Mouse (Mus musculus): ENCODE measurements around the gene Chst11. TPM values are rescaled to one million over a fixed set of nuclear protein-coding genes. Genes with fewer than 3 reads are reported as not detected.

Gene Chst11
- total and polyA plus RNA-seq, 3 experiments, result 3.1 to 4.5 (median 3.2) TPM

- no peak for TF ChIP-seq CTCF (IDR thresholded peaks at IDR 0.05)
- no peak for TF ChIP-seq POLR2A (IDR thresholded peaks at IDR 0.05; ENCODE audit: insufficient read depth, low read depth, low read length)
- no peak for TF ChIP-seq EP300 (IDR thresholded peaks at IDR 0.05; ENCODE audit: insufficient read depth, low read depth, low read length)
- Histone ChIP-seq H3K27me3 (ENCODE audit: control insufficient read depth, insufficient read depth, low read length) (no peaks in the 10 kb centered on the region), H3K4me1 (ENCODE audit: control insufficient read depth, insufficient read depth, low read length) (peaks cover 8% of the 10 kb centered on the region), H3K4me3 (no peak overlapping the region), H3K79me2 (replicated peaks; ENCODE audit: control insufficient read depth, insufficient read depth, low read length) (no peaks in the 10 kb centered on the region), H3K36me3 (ENCODE audit: control insufficient read depth, insufficient read depth, low read length) (no peaks in the 10 kb centered on the region), H3K27ac (no peak overlapping the region), H3K9ac (ENCODE audit: low read depth, low read length) (no peak overlapping the region)
- DNase-seq, result no peak
- intact Hi-C loops (cut with DNase I), result loop anchor here (10.0 kb wide), 1 partner anchor 218 kb away; no protein-coding TSS in a partner anchor
- 50% methylated on average over 7 of the region's 7 CpGs for WGBS
Measured at GRCm38 (mm10) chr10:83076816-83077215, 91.5 kb downstream of the Chst11 start.

GRCm38 (mm10) chr10:83078723-83079122 lies 93.4 kb downstream of the Chst11 start:
- no peak for TF ChIP-seq CTCF (IDR thresholded peaks at IDR 0.05)
- TF ChIP-seq POLR2A (IDR thresholded peaks at IDR 0.05; ENCODE audit: insufficient read depth, low read depth, low read length), result no peak
- Histone ChIP-seq H3K4me1 (ENCODE audit: control insufficient read depth, insufficient read depth, low read length) (peaks cover 12% of the 10 kb centered on the region), H3K36me3 (ENCODE audit: control insufficient read depth, insufficient read depth, low read length) (no peaks in the 10 kb centered on the region), H3K27ac (no peak overlapping the region), H3K27me3 (ENCODE audit: control insufficient read depth, insufficient read depth, low read length) (no peaks in the 10 kb centered on the region), H3K4me3 (no peak overlapping the region), H3K9ac (ENCODE audit: low read depth, low read length) (no peak overlapping the region), H3K79me2 (replicated peaks; ENCODE audit: control insufficient read depth, insufficient read depth, low read length) (no peaks in the 10 kb centered on the region)
- intact Hi-C loops (cut with DNase I), result loop anchor here (10.0 kb wide), 1 partner anchor 216 kb away; no protein-coding TSS in a partner anchor
- DNase-seq, result no peak
- WGBS, result 83% methylated on average over 8 of the region's 8 CpGs

GRCm38 (mm10) chr10:83079755-83080154 lies 94.5 kb downstream of the Chst11 start:
- Histone ChIP-seq H3K9ac (ENCODE audit: low read depth, low read length) (no peak overlapping the region), H3K27me3 (ENCODE audit: control insufficient read depth, insufficient read depth, low read length) (no peaks in the 10 kb centered on the region), H3K36me3 (ENCODE audit: control insufficient read depth, insufficient read depth, low read length) (peaks cover 2% of the 10 kb centered on the region; the same call in 1 of the 2 replicates), H3K4me3 (no peak overlapping the region), H3K79me2 (replicated peaks; ENCODE audit: control insufficient read depth, insufficient read depth, low read length) (no peaks in the 10 kb centered on the region), H3K4me1 (ENCODE audit: control insufficient read depth, insufficient read depth, low read length) (peaks cover 16% of the 10 kb centered on the region), H3K27ac (peak overlapping the region; percentile 1)
- WGBS, result 55% methylated on average over 13 of the region's 13 CpGs
- TF ChIP-seq CTCF (IDR thresholded peaks at IDR 0.05) (0 out of 2 replicates have a peak, but pooled peaks have one; percentile 11), EP300 (IDR thresholded peaks at IDR 0.05; ENCODE audit: insufficient read depth, low read depth, low read length) (no peak), POLR2A (IDR thresholded peaks at IDR 0.05; ENCODE audit: insufficient read depth, low read depth, low read length) (no peak)
- intact Hi-C loops (cut with DNase I), result loop anchor here (5.0 to 10.0 kb wide), 2 partner anchors 92 to 215 kb away; partner anchors contain the start of gene Chst11
- DNase-seq, result no peak

- WGBS, result 27% methylated on average over 12 of the region's 12 CpGs
Measured at GRCm38 (mm10) chr10:83080275-83080741, 95.0 kb downstream of the Chst11 start.

GRCm38 (mm10) chr10:83080930-83081329 lies 95.6 kb downstream of the Chst11 start:
- H3K9ac ChIP-seq (ENCODE audit: low read depth, low read length), result no peak overlapping the region
- no peak for DNase-seq
- no peaks in the 10 kb centered on the region for H3K79me2 ChIP-seq (replicated peaks; ENCODE audit: control insufficient read depth, insufficient read depth, low read length)
- H3K36me3 ChIP-seq (ENCODE audit: control insufficient read depth, insufficient read depth, low read length), result peaks cover 2% of the 10 kb centered on the region; the same call in 1 of the 2 replicates
- intact Hi-C loops (cut with DNase I), result loop anchor here (5.0 kb wide), 1 partner anchor 94 kb away; the partner anchor contains the start of gene Chst11
- 70% methylated on average over 10 of the region's 10 CpGs for WGBS
- peaks cover 19% of the 10 kb centered on the region for H3K4me1 ChIP-seq (ENCODE audit: control insufficient read depth, insufficient read depth, low read length)
- TF ChIP-seq EP300 (IDR thresholded peaks at IDR 0.05; ENCODE audit: insufficient read depth, low read depth, low read length), result no peak
- no peak for TF ChIP-seq CTCF (IDR thresholded peaks at IDR 0.05)
- no peaks in the 10 kb centered on the region for H3K27me3 ChIP-seq (ENCODE audit: control insufficient read depth, insufficient read depth, low read length)
- no peak overlapping the region for H3K27ac ChIP-seq
- H3K4me3 ChIP-seq, result no peak overlapping the region

More at GRCm38 (mm10) chr10:83080275-83080741, 95.0 kb downstream of the Chst11 start:
- no peak for DNase-seq
- H3K79me2 ChIP-seq (replicated peaks; ENCODE audit: control insufficient read depth, insufficient read depth, low read length), result no peaks in the 10 kb centered on the region
- H3K36me3 ChIP-seq (ENCODE audit: control insufficient read depth, insufficient read depth, low read length), result peaks cover 2% of the 10 kb centered on the region; the same call in 1 of the 2 replicates
- no peaks in the 10 kb centered on the region for H3K27me3 ChIP-seq (ENCODE audit: control insufficient read depth, insufficient read depth, low read length)
- H3K27ac ChIP-seq, result peak overlapping the region; percentile 1
- no peak for TF ChIP-seq POLR2A (IDR thresholded peaks at IDR 0.05; ENCODE audit: insufficient read depth, low read depth, low read length)
- TF ChIP-seq EP300 (IDR thresholded peaks at IDR 0.05; ENCODE audit: insufficient read depth, low read depth, low read length), result 0 out of 2 replicates have a peak, but pooled peaks have one; percentile 46
- no peak for TF ChIP-seq CTCF (IDR thresholded peaks at IDR 0.05)
- intact Hi-C loops (cut with DNase I), result loop anchor here (5.0 kb wide), 1 partner anchor 93 kb away; the partner anchor contains the start of gene Chst11
- H3K4me3 ChIP-seq, result no peak overlapping the region
- no peak overlapping the region for H3K9ac ChIP-seq (ENCODE audit: low read depth, low read length)
- peaks cover 17% of the 10 kb centered on the region for H3K4me1 ChIP-seq (ENCODE audit: control insufficient read depth, insufficient read depth, low read length)

GRCm38 (mm10) chr10:83083946-83084345 lies 98.6 kb downstream of the Chst11 start:
- Histone ChIP-seq H3K27ac (no peak overlapping the region), H3K36me3 (ENCODE audit: control insufficient read depth, insufficient read depth, low read length) (peaks cover 2% of the 10 kb centered on the region; the same call in 1 of the 2 replicates), H3K4me1 (ENCODE audit: control insufficient read depth, insufficient read depth, low read length) (peaks cover 19% of the 10 kb centered on the region), H3K4me3 (no peak overlapping the region), H3K79me2 (replicated peaks; ENCODE audit: control insufficient read depth, insufficient read depth, low read length) (no peaks in the 10 kb centered on the region), H3K9ac (ENCODE audit: low read depth, low read length) (no peak overlapping the region), H3K27me3 (ENCODE audit: control insufficient read depth, insufficient read depth, low read length) (no peaks in the 10 kb centered on the region)
- TF ChIP-seq EP300 (IDR thresholded peaks at IDR 0.05; ENCODE audit: insufficient read depth, low read depth, low read length), result no peak
- TF ChIP-seq POLR2A (IDR thresholded peaks at IDR 0.05; ENCODE audit: insufficient read depth, low read depth, low read length), result no peak
- no peak for TF ChIP-seq CTCF (IDR thresholded peaks at IDR 0.05)
- WGBS, result 13% methylated on average over 9 of the region's 9 CpGs
- peak in 1 of 2 experiments; percentile 41 for DNase-seq
- intact Hi-C loops (cut with DNase I), result loop anchor here (5.0 kb wide), 1 partner anchor 97 kb away; the partner anchor contains the start of gene Chst11
